Mouse (Mus musculus) heart, adult 8-10 months (tissue): ENCODE results near the gene Snapc4. TPM values are rescaled to one million over a fixed set of nuclear protein-coding genes. Genes with fewer than 3 reads are reported as not detected.

ENCODE experiments used
- DNase-seq: peaks from one replicate; pipeline ENCODE4 v3.0.0; 2022; ENCODE audit warnings: low spot score
- total RNA-seq, 4 experiments: library from RNA; stranded (reverse); gene quantifications; 2 replicates each; pipeline ENCODE4 v1.2.4; 2022

The Snapc4 gene
- total RNA-seq, 4 experiments from 2014 or later, result 6.4 to 13.1 (median 8.6) TPM

- DNase-seq, result peak; percentile 49
Observed at GRCm38 (mm10) chr2:26314281-26315071, 66.0 kb downstream of the Snapc4 start.

- DNase-seq, result no peak
Observed at GRCm38 (mm10) chr2:26313394-26313793, 67.1 kb downstream of the Snapc4 start.

GRCm38 (mm10) chr2:26312812-26313211, 67.6 kb downstream of the Snapc4 start:
- no peak for DNase-seq

Other genes with a start within 250 kb of the Snapc4 start
- not detected for gene Lhx3, start 172.4 kb downstream of the Snapc4 start, total RNA-seq
- gene Qsox2, start 143.1 kb downstream of the Snapc4 start, total RNA-seq, result 10 to 100 TPM; 13.4 to 20.0 (median 15.9) TPM
- under 1 TPM; 0.08 to 0.17 (median 0.14) TPM for gene Ccdc187, start 86.1 kb downstream of the Snapc4 start, total RNA-seq
- gene Gpsm1, start 65.1 kb downstream of the Snapc4 start, total RNA-seq, result 100 to 1,000 TPM; 188 to 246 (median 219) TPM
- gene Dnlz, start 28.5 kb downstream of the Snapc4 start, total RNA-seq, result 10 to 100 TPM; 22.4 to 26.2 (median 25.4) TPM
- gene Card9, start 19.7 kb downstream of the Snapc4 start, total RNA-seq, result 1 to 10 TPM in 3 of 4 experiments, under 1 TPM in 1; 0.54 to 2.2 (median 1.7) TPM
- gene Entr1, start 8.7 kb upstream of the Snapc4 start, total RNA-seq, result 10 to 100 TPM; 38.1 to 49.7 (median 44.6) TPM
- gene Pmpca, start 8.7 kb upstream of the Snapc4 start, total RNA-seq, result 100 to 1,000 TPM; 137 to 173 (median 153) TPM
- gene Inpp5e, start 28.6 kb upstream of the Snapc4 start, total RNA-seq, result 10 to 100 TPM; 14.9 to 19.2 (median 15.8) TPM
- 10 to 100 TPM; 40.7 to 45.7 (median 41.7) TPM for gene Sec16a, start 64.6 kb upstream of the Snapc4 start, total RNA-seq
- gene Notch1, start 136.0 kb upstream of the Snapc4 start, total RNA-seq, result 10 to 100 TPM; 22.2 to 36.5 (median 29.1) TPM
- 100 to 1,000 TPM; 122 to 172 (median 148) TPM for gene Egfl7, start 199.4 kb upstream of the Snapc4 start, total RNA-seq
- gene Gm20532, start 206.0 kb upstream of the Snapc4 start, total RNA-seq, result not detected
- gene Agpat2, start 223.8 kb upstream of the Snapc4 start, total RNA-seq, result 10 to 100 TPM; 51.1 to 65.9 (median 60.8) TPM
- gene Fam69b, start 247.8 kb upstream of the Snapc4 start, total RNA-seq, result 10 to 100 TPM; 15.0 to 26.6 (median 20.9) TPM